Comparison of ENCODE assay signal across 8 mouse cellular contexts in genomic region chr3:30507576-30508295, GRCm38 (mm10). TPM values are rescaled to one million over a fixed set of nuclear protein-coding genes. Genes with fewer than 3 reads are reported as not detected.
A peak's percentile ranks its signal among the peaks of the same experiment; 100 is the strongest.
DNase-seq lines count a peak whose midpoint lies in the region; ATAC-seq lines count a peak whose summit lies in the region.

No protein-coding gene starts in this region.

- peak; percentile 4; the same call in 1 of the 2 replicates for ATAC-seq in kidney, embryonic 16.5 days (ENCODE audit: low FRiP score, low TSS enrichment)
- ATAC-seq in frontal cortex, adult (ENCODE audit: low TSS enrichment): no peak

- peak overlapping the region; percentile 79 for H3K9ac ChIP-seq in kidney, embryonic 16.5 days (replicated peaks; ENCODE audit: low read length)

- no peaks in the 10 kb centered on the region for H3K9me3 ChIP-seq in heart, embryonic 10.5 days
- no peaks in the 10 kb centered on the region for H3K9me3 ChIP-seq in kidney, embryonic 16.5 days (ENCODE audit: low read length)

- H3K4me2 ChIP-seq in kidney, embryonic 16.5 days (replicated peaks; ENCODE audit: low read depth, low read length): peak overlapping the region; percentile 87

- under 1% methylated on average over 41 of the region's 41 CpGs for WGBS in heart, embryonic 10.5 days
- WGBS in kidney, embryonic 16.5 days: under 1% methylated on average over 41 of the region's 41 CpGs

- peak overlapping the region; percentile 76 for H3K4me3 ChIP-seq in heart, embryonic 10.5 days
- H3K4me3 ChIP-seq in kidney, embryonic 16.5 days (ENCODE audit: low read length): peak overlapping the region; percentile 56

- no peaks in the 10 kb centered on the region for H3K36me3 ChIP-seq in heart, embryonic 10.5 days
- H3K36me3 ChIP-seq in kidney, embryonic 16.5 days (ENCODE audit: insufficient read depth, low read length): no peaks in the 10 kb centered on the region

- peaks cover 33% of the 10 kb centered on the region for H3K4me1 ChIP-seq in heart, embryonic 10.5 days
- H3K4me1 ChIP-seq in kidney, embryonic 16.5 days (ENCODE audit: insufficient read depth, low read length): peaks cover 42% of the 10 kb centered on the region

- peaks cover 44% of the 10 kb centered on the region for H3K27me3 ChIP-seq in heart, embryonic 10.5 days (ENCODE audit: insufficient read depth, poor library complexity, severe bottlenecking)
- peaks cover 32% of the 10 kb centered on the region for H3K27me3 ChIP-seq in kidney, embryonic 16.5 days (ENCODE audit: insufficient read depth, low read length)

- DNase-seq in cerebellum, postnatal 25 days: peak; percentile 29 to 33
- DNase-seq in cerebellum, adult 11 months: no peak
- DNase-seq in adrenal gland, postnatal 10 days: peak; percentile 47
- DNase-seq in heart, embryonic 10.5 days (ENCODE audit: low spot score): peak; percentile 75
- DNase-seq in lung, postnatal 4 days: peak; percentile 59 to 64
- DNase-seq in frontal cortex, adult 2 months (ENCODE audit: extremely low spot score in 1 of 2, low spot score in 1 of 2): no peak

- peak overlapping the region; percentile 94 for H3K27ac ChIP-seq in heart, embryonic 10.5 days
- H3K27ac ChIP-seq in kidney, embryonic 16.5 days (ENCODE audit: low read length): peak overlapping the region; percentile 95

RNA-seq across cellular contexts. Expression of gene Mecom, which starts 40.1 kb away (rescaled TPM):
- 10 to 100 TPM; 14.9 to 20.3 TPM for total RNA-seq in adrenal gland, postnatal 10 days (2021)
- 28.4 and 40.3 TPM in 2 replicates for polyA plus RNA-seq in heart, embryonic 10.5 days (2016; fragmentation: Nextera tagmentation; extraction: Ambion mirVana)
- 78.3 and 80.4 TPM in 2 replicates for polyA plus RNA-seq in kidney, embryonic 16.5 days (2015; fragmentation: Nextera tagmentation; extraction: Ambion mirVana)
- polyA plus RNA-seq in frontal cortex, adult 2 months (2012; rRNA removed): 2.6 and 3.8 TPM in 2 replicates

Comparison
In these comparisons a context has a peak if more than half of its experiments do, and no peak if none do; other contexts are left out.
1. DNase-seq: peak in cerebellum, postnatal 25 days (2 of 2), adrenal gland, postnatal 10 days (single experiment), heart, embryonic 10.5 days (single experiment) and lung, postnatal 4 days (2 of 2); none in cerebellum, adult 11 months (single experiment) and frontal cortex, adult 2 months (0 of 2).